Mouse (Mus musculus): ENCODE measurements at regions not wholly inside any gene's neighbourhood (a gene's known extent, or its start where the extent isn't known, plus 50 kb on each side); places are given as distances from the start of the nearest gene placed in this dataset.

GRCm38 (mm10) chr3:38151821-38152220 lies 332.8 kb downstream of the Ankrd50 start:
- H3K36me3 ChIP-seq (ENCODE audit: control insufficient read depth, insufficient read depth, low read length): no peaks in the 10 kb centered on the region
- 75% methylated on average over 6 of the region's 6 CpGs for WGBS
- no peak overlapping the region for H3K27ac ChIP-seq (ENCODE audit: insufficient read depth, low read depth, low read length)

GRCm38 (mm10) chr3:38146663-38147062 lies 338.0 kb downstream of the Ankrd50 start:
- H3K4me1 ChIP-seq (ENCODE audit: control insufficient read depth, insufficient read depth, insufficient read length, low read length): peaks cover 2% of the 10 kb centered on the region; the same call in 1 of the 2 replicates
- WGBS: 63% methylated on average over 2 of the region's 2 CpGs
- TF ChIP-seq POLR2A (IDR thresholded peaks at IDR 0.05; ENCODE audit: low read depth, low read length) (no peak), CTCF (IDR thresholded peaks at IDR 0.05; ENCODE audit: extremely low read depth, insufficient read length, insufficient replicate concordance, low read depth, low read length) (no peak)
- no peak overlapping the region for H3K27ac ChIP-seq (ENCODE audit: insufficient read depth, low read depth, low read length)
- H3K4me3 ChIP-seq (ENCODE audit: low read depth, low read length): no peak overlapping the region
- no peaks in the 10 kb centered on the region for H3K36me3 ChIP-seq (ENCODE audit: control insufficient read depth, insufficient read depth, low read length)
- H3K27me3 ChIP-seq (ENCODE audit: control insufficient read depth, insufficient read depth, low read length): no peaks in the 10 kb centered on the region

More at GRCm38 (mm10) chr3:38151821-38152220, 332.8 kb downstream of the Ankrd50 start:
- TF ChIP-seq POLR2A (IDR thresholded peaks at IDR 0.05; ENCODE audit: low read depth, low read length) (no peak), CTCF (IDR thresholded peaks at IDR 0.05; ENCODE audit: extremely low read depth, insufficient read length, insufficient replicate concordance, low read depth, low read length) (no peak)
- Histone ChIP-seq H3K4me1 (ENCODE audit: control insufficient read depth, insufficient read depth, insufficient read length, low read length) (no peaks in the 10 kb centered on the region), H3K27me3 (ENCODE audit: control insufficient read depth, insufficient read depth, low read length) (no peaks in the 10 kb centered on the region; the same call in 1 of the 2 replicates), H3K4me3 (ENCODE audit: low read depth, low read length) (no peak overlapping the region)

- WGBS: 44% methylated on average over 2 of the region's 2 CpGs
- H3K4me3 ChIP-seq (ENCODE audit: low read depth, low read length): no peak overlapping the region
- H3K4me1 ChIP-seq (ENCODE audit: control insufficient read depth, insufficient read depth, insufficient read length, low read length): peaks cover 2% of the 10 kb centered on the region; the same call in 1 of the 2 replicates
- TF ChIP-seq CTCF (IDR thresholded peaks at IDR 0.05; ENCODE audit: extremely low read depth, insufficient read length, insufficient replicate concordance, low read depth, low read length): no peak
- TF ChIP-seq POLR2A (IDR thresholded peaks at IDR 0.05; ENCODE audit: low read depth, low read length): no peak
- no peak overlapping the region for H3K27ac ChIP-seq (ENCODE audit: insufficient read depth, low read depth, low read length)
- no peaks in the 10 kb centered on the region for H3K27me3 ChIP-seq (ENCODE audit: control insufficient read depth, insufficient read depth, low read length)
- no peaks in the 10 kb centered on the region for H3K36me3 ChIP-seq (ENCODE audit: control insufficient read depth, insufficient read depth, low read length)
Measured at GRCm38 (mm10) chr3:38145444-38145843, 339.2 kb downstream of the Ankrd50 start.

- no peak overlapping the region for H3K27ac ChIP-seq (ENCODE audit: insufficient read depth, low read depth, low read length)
- TF ChIP-seq POLR2A (IDR thresholded peaks at IDR 0.05; ENCODE audit: low read depth, low read length) (no peak), CTCF (IDR thresholded peaks at IDR 0.05; ENCODE audit: extremely low read depth, insufficient read length, insufficient replicate concordance, low read depth, low read length) (no peak)
- peaks cover 2% of the 10 kb centered on the region; the same call in 1 of the 2 replicates for H3K4me1 ChIP-seq (ENCODE audit: control insufficient read depth, insufficient read depth, insufficient read length, low read length)
- H3K4me3 ChIP-seq (ENCODE audit: low read depth, low read length): no peak overlapping the region
- H3K36me3 ChIP-seq (ENCODE audit: control insufficient read depth, insufficient read depth, low read length): no peaks in the 10 kb centered on the region
- no peaks in the 10 kb centered on the region for H3K27me3 ChIP-seq (ENCODE audit: control insufficient read depth, insufficient read depth, low read length)
Measured at GRCm38 (mm10) chr3:38144650-38145049, 340.0 kb downstream of the Ankrd50 start.

- Histone ChIP-seq H3K27ac (ENCODE audit: insufficient read depth, low read depth, low read length) (no peak overlapping the region), H3K4me3 (ENCODE audit: low read depth, low read length) (no peak overlapping the region), H3K4me1 (ENCODE audit: control insufficient read depth, insufficient read depth, insufficient read length, low read length) (peaks cover 2% of the 10 kb centered on the region; the same call in 1 of the 2 replicates), H3K36me3 (ENCODE audit: control insufficient read depth, insufficient read depth, low read length) (no peaks in the 10 kb centered on the region), H3K27me3 (ENCODE audit: control insufficient read depth, insufficient read depth, low read length) (no peaks in the 10 kb centered on the region)
- 65% methylated on average over 11 of the region's 11 CpGs for WGBS
- TF ChIP-seq CTCF (IDR thresholded peaks at IDR 0.05; ENCODE audit: extremely low read depth, insufficient read length, insufficient replicate concordance, low read depth, low read length) (no peak), POLR2A (IDR thresholded peaks at IDR 0.05; ENCODE audit: low read depth, low read length) (no peak)
Measured at GRCm38 (mm10) chr3:38143147-38143883, 341.3 kb downstream of the Ankrd50 start.

GRCm38 (mm10) chr3:38139387-38139786 lies 345.3 kb downstream of the Ankrd50 start:
- Histone ChIP-seq H3K27me3 (ENCODE audit: control insufficient read depth, insufficient read depth, low read length) (no peaks in the 10 kb centered on the region), H3K36me3 (ENCODE audit: control insufficient read depth, insufficient read depth, low read length) (no peaks in the 10 kb centered on the region), H3K27ac (ENCODE audit: insufficient read depth, low read depth, low read length) (no peak overlapping the region), H3K4me3 (ENCODE audit: low read depth, low read length) (no peak overlapping the region), H3K4me1 (ENCODE audit: control insufficient read depth, insufficient read depth, insufficient read length, low read length) (no peaks in the 10 kb centered on the region)
- WGBS: 94% methylated on average over 4 of the region's 4 CpGs
- no peak for TF ChIP-seq CTCF (IDR thresholded peaks at IDR 0.05; ENCODE audit: extremely low read depth, insufficient read length, insufficient replicate concordance, low read depth, low read length)
- no peak for TF ChIP-seq POLR2A (IDR thresholded peaks at IDR 0.05; ENCODE audit: low read depth, low read length)

- WGBS: 76% methylated on average over 5 of the region's 5 CpGs
- H3K4me3 ChIP-seq (ENCODE audit: low read depth, low read length): no peak overlapping the region
- H3K27me3 ChIP-seq (ENCODE audit: control insufficient read depth, insufficient read depth, low read length): no peaks in the 10 kb centered on the region
- TF ChIP-seq POLR2A (IDR thresholded peaks at IDR 0.05; ENCODE audit: low read depth, low read length): no peak
- TF ChIP-seq CTCF (IDR thresholded peaks at IDR 0.05; ENCODE audit: extremely low read depth, insufficient read length, insufficient replicate concordance, low read depth, low read length): no peak
- H3K27ac ChIP-seq (ENCODE audit: insufficient read depth, low read depth, low read length): no peak overlapping the region
- no peaks in the 10 kb centered on the region for H3K36me3 ChIP-seq (ENCODE audit: control insufficient read depth, insufficient read depth, low read length)
- H3K4me1 ChIP-seq (ENCODE audit: control insufficient read depth, insufficient read depth, insufficient read length, low read length): no peaks in the 10 kb centered on the region
Measured at GRCm38 (mm10) chr3:38138014-38138413, 346.6 kb downstream of the Ankrd50 start.
